Mouse (Mus musculus) retina, postnatal 7 days (tissue): ENCODE measurements at regions not wholly inside any gene's neighbourhood (a gene's known extent, or its start where the extent isn't known, plus 50 kb on each side); places are given as distances from the start of the nearest gene placed in this dataset.

ENCODE experiments used
- DNase-seq: peaks from one replicate; pipeline ENCODE4 v3.0.0-alpha.2; 2012; ENCODE audit warnings: low read depth, low spot score

DNA sequence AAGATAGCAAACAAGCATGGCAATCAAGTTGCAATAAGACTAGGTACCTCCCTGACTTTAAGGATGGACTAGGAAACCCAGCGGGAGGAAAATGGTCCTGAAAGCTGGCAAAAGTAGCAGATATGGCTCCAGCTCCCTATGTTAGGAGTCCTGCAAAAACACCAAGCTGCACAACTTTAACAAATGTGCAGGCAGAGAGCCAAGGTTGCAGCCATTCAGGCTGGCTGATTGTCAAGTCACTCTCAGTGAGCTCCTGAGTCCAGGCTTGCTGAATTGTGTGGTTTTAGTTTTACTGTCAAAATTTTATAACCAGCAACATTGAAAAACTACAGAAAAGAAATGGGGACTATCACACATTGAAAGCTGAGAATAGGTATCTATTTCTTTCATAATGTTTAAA is 1122.8 kb upstream of the Slc10a2 start:
- no peak for DNase-seq

DNA sequence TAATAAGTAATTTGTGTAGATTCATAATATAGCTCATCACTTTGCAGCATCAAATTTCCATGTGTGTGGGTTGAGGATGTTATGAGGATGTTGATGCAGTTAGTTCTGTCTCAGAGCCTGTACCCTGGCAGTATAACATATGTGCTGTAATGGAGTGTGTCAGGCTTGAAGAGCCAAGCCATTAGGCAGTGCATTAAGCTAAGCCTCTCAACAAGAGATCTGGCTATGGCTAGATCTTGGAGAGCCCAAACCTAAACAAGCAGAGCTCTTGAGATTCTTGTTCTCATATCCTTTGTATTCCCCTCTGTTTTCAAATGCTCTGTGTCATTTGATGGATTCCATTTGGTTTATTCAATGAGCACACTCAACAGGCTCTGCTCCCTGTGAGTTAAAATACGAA is 1120.0 kb upstream of the Slc10a2 start:
- DNase-seq = no peak

DNA sequence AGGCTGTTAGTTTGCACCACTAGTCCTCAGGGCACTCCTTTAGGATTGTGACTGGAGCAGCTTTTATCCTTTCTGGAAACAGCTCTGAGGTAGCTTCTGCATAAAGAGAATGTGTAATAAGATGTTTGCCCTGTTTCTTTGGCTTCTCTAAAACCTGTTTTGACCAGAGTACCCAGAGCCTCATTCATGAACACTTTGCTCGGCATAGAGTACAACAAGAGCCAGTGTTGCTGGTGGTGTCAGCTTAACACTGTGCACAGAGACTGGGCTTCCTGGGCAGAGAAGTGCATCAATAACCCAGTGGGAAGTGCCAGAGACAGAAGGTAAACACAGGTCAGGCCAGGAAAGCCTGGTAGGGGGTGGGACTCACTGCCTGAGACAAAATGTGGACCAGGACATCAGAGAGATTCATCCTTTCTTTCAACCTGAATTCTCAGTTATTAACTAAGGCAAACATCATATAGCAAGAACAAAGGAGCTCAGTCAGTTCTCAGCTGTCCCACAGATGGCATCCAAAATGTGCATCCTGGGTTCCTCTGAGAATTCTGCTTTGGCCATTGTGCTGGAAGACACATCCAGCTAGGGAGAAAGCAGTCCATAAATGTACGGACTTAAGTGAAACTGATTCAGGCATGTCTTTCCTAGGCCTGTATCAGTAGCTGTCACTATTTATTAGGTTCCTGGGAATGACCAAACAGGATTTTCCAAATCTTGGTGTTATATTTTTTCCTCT is 1102.6 kb upstream of the Slc10a2 start:
- DNase-seq = no peak

DNA sequence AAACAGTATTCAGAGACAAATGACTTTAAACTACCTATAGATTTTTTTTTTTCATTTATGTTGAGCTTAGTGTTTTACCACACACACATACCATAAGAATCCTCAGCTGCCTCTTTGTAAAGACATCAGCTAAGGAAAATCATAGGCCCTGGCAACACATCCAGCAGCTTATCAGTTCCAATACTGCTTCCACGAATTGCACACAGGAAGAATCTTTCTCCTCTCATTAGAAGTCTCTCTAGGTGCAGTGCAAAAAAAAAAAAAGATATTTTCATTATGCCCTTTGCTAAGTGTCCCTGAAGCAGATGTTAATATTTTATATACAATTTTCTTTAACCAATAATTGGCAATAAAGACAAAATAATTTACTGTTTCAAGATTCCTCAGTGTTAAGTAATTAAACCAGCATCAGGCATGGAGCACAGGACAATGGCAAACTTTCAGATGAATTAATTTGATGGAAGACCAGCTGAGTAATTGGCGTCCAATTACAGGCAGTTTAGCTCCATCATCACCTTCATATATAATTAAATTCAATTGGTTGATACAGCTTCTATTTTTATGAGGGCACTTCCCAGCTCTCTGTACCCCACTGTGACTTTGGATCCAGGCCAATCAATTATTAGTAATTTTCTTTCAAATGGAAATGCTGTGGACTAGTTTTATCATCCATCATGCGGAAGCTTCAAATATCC is 1099.0 kb upstream of the Slc10a2 start:
- DNase-seq = no peak

DNA sequence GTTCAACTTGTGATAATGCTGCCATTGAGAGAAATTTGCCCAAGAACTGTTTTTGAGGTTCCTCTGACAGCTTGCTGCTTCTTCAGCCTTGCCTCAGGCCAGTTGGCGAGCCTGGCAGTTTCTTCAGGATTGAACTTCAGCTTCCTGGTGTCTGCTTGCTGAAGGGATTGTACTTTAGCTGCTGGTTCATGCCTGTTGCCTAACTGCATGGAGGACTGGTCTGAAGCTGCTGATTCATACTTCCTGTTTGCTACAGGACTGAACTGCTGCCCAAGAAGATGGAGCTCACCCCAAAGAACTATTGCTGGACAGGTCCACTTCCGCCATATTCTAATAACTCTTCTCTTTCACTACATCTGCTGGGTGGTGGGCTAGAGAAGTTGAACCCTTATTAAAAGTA is 1086.3 kb upstream of the Slc10a2 start:
- no peak for DNase-seq

DNA sequence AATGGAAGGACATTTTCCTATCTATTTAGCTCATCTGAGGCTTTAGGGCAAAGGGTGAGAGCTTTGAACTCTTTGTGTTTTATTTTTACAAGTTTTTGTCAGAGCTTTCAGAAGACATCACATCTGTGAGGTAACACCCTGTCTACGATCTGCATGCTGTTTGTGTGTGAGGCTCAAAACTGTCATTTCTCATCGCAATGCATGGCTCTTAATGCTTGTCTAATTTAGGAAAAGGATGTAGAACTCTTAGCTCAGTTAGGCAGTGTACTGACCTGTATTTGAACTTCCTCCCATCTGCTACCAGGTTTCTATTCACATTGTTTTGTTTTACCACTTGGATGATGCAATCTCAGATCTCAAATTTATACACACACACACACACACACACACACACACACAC is 1083.3 kb upstream of the Slc10a2 start:
- no peak for DNase-seq

DNA sequence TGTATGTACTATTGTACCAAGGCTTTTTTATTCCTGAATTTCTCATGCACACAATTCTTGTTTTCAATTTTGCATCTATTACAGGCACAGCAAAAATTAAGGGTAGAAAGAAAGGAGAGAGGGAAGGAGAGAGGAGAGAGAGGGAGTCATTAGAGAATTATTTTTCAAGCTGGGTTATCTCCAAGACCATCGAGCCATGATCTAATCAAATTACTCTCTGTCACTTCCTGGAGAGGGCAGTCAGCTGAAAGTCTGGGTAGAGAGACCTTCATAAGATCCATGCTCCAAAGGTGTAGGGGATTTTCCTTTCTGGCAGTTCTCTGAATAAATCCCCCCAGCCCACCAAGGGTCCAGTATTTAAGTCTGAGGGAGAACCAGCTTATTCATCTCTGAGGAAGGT is 1081.4 kb upstream of the Slc10a2 start:
- no peak for DNase-seq

DNA sequence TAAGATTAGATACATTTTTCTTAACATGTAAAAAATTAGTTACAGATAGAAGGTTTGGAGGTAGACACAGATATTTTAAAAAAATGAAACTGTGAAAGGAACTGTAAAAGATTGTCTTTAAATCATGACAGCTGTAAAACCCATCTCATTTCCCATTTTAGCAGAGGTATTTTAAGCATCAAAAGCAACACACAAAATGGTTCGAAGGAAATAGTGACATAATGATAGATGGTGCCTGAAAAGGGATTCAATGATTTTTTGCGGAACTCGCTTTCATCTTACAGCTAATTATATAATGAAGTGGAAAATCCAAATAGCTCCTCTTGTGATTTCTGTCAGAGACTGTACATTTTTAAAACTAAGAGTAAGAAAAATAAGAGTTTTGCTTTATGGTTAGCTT is 1074.5 kb upstream of the Slc10a2 start:
- DNase-seq = no peak

DNA sequence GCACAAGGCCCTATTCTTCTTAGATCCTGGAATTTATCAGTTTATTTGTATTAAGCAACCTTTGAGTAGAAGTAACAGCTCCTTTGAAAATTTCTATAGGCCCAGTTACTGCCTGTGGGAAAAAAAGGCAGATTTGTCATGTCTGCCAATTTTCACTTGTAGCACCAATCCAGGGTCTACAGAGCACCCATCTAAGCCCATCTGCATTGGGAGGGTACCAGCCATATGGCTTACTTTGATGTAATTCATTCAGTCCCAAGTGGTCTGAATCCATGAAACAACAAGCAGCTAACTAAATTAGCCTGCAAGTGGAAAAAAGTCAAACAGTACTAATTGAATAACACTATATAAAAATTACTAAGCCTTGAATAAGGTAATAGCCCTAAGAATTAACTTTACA is 1061.3 kb upstream of the Slc10a2 start:
- DNase-seq = no peak

DNA sequence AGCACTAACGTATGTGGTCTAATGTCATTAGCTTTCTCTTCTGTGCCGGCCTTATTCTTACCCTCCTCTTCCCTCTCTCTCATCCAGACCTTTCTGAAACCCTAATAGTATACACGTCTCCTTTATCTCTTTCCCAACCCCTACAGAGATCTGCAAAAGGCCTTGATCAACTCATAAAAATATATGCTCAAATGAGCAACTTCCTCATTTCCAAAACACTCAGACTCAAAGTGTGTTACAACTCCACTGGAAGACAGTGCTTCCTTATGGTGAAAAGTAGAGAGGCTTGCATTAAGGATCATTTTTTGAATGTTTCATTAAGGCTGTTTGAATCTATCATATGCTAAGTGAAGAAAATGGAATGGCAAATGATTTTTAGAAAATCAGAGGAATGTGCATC is 1060.1 kb upstream of the Slc10a2 start:
- no peak for DNase-seq

DNA sequence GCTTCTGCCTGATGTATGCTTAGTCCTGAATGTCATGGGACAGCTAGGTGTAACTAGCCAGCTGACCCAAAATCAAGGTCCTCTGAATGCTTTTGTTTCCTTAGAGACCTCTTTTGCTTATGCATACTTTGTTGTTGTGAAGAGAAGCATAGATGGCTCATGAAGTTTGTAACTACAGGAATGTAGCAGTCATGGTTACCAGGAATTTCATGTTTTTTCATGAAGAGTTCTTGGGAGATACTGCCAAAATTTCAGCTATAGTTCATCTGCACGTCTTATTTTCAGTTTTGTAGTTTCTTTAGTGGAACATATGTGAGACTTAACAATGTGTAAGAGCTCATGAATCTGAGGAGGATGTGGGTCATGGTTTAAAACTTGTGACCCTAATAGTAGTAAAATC is 1059.6 kb upstream of the Slc10a2 start:
- no peak for DNase-seq

DNA sequence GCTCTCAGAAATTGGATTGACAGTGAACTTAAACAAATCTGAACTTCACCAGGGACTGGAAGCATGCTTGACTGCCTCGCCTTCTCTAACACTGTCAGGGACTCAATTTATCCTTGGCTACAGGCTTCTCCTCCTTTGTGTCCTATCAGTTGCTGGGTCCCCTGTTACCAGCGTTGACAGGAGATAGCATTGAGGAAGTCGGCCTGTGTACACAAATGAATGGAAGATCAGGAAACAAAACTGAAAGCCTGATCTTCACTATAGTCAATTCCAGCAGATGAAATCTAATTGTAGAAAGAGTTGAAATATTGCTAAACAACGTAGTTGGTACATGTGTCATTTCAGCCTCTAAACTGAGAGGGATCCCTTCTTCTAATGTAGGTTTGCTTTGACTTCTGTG is 1039.4 kb upstream of the Slc10a2 start:
- DNase-seq = no peak

DNA sequence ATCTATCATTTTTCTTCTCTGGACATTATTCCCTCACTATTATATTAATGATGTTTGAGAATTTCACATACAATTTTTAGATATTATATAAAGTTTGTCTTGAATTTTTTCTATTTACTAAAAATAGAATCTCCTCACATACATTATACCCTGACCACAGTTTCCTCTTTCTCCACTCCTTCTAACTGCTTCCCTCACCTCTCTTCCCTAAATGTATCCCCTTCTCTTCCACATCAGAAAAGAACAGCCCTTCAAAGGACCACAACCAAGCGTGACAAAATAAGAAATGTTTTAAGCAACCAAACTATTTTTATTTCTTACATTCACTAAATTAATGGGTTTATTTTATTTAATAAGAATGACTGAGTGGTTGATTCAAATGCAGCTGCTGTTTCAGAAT is 1034.9 kb upstream of the Slc10a2 start:
- DNase-seq = no peak

DNA sequence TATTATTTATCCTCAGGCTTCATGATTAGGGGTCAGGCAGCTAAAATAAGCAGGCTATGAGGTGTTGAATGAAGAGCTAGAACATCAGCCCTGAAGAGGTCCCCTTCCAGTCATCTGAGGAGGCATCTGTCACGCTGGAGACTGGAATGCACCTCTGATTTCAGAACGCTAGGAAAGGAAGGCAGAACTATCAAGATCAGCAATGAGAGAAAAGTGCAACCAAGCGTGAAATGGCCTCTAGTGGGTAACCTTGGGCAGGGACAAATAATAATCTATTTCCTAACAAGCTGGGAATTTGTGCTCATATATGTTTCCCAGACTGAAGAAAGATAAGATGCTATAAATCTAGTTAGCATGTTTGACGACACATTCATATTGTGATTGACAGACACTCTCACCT is 1034.0 kb upstream of the Slc10a2 start:
- no peak for DNase-seq

DNA sequence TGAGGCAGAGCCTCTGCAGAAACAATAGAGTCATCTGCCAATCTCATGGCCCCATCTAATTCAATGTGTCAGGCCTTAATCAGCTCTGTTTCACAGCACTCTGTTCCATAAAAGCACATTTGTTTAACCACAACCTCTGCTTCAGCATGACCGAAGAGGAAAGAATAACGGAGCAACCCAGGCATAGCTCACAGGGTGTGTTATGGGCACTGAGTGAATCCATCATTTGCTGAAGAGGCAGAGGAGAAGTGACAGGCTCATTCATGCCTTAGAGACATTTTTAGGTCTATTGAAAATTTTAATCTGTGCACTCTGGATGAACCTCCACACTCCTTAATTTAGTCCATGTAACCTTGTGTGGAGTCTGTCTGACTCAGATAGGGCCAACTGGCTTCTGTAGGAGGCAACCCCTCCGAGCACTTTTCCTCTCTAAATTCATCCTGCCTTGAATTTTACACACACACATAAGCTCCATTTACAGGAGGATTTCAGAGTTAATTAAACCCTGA is 1027.1 kb upstream of the Slc10a2 start:
- DNase-seq = peak; percentile 27

DNA sequence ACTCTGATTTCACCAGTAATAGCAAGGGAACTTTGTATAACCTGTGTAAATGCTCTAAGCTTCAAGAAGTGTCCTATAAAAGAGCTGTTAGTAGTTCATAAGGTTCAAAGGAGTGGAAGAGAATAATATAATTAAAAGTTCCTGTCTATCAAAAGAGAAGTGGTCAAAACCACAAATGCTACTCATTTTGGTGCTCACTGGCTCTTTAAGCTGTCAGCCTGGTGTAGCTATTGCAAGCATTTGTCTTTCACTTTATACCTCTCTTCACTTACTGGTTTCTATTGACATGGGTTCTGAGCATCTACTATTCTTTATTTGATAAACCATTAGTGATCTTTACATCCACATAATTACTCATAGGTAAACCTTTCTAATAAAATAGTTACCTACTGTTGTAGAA is 1020.1 kb upstream of the Slc10a2 start:
- DNase-seq = no peak

DNA sequence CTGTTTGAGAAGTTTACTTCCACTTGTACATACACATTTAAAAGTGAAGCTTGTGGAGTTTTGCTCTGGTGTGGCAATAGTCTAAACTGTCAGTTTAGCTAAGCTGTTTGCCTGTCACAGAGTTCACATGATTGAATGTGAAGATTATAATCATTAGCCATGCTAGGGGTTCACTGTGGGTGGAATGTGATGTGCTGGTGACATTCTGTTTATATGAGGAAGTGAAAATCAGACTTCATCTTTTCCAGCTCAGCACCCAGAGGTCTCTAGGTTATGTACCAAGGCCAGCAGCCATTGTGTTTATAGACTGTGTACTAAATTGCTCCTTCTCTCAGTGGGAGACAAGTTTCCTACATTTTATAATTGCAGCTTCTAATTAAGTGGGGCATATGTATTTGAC is 1014.4 kb upstream of the Slc10a2 start:
- DNase-seq = peak; percentile 8

DNA sequence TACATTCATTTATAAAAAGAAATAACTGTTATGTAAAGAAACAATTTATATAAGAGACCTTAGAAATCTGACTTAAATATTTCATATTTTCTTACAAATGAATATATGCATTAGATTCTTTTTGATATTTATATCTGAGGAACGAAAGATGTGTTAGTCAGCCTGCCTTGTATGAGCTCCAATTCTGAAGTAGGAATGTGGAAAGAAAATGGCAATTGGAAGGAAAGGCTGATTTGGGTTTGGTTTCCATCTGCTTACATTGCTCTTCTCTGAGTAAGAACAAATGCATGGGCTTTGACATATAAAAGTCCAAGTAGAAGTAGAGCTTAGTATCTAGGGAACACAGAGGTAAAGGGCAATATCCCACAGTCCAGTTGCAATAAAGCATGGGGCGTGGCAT is 1006.2 kb upstream of the Slc10a2 start:
- no peak for DNase-seq

DNA sequence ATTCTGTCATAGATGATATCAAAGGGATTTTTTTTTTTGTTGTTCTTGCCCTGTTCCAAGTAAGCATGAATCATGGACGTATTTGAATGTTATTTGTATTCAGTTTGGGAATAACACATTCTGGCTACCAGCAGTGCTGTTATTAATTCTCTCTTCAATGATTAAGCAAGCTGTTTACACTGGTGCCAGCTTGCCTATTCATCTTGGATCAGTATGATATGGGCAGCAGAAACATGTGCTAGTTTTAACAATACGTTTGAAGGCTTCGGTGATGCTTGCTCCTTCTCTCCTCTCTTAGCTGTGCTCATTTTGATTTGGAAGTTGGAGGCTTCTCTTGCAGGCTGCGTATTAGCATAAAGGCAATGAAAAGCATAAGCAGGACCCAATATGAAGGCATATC is 984.9 kb upstream of the Slc10a2 start:
- no peak for DNase-seq

DNA sequence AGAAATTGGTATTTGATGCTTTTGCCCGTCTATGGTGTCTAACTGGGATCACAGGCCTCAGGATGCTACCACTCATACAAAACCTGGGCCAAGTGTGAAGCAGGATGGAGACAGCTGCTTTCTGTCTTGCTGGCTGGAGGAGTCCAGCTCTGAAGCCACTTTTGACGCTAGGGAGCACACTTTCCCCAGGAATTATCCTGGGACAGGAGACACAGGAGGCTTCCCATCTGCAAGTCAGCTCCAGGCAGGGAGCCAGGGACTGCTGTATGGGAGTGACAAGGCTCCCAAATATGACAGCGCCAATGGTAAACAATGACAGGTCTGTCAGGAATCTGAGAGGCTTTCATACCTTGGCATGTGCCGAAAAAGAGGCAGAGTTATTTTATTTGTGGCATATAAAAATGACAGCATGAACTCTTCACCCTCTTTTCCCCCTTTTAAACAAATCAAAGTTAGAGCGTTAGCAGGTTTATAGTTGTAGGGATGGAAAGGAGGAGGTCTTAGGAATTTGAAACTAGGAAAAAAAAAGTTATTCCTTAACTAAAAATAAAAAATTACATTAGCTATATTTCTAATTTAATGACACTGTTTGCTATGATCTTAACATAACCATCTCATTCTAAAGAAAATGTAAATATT is 938.9 kb upstream of the Slc10a2 start:
- DNase-seq = peak; percentile 41

DNA sequence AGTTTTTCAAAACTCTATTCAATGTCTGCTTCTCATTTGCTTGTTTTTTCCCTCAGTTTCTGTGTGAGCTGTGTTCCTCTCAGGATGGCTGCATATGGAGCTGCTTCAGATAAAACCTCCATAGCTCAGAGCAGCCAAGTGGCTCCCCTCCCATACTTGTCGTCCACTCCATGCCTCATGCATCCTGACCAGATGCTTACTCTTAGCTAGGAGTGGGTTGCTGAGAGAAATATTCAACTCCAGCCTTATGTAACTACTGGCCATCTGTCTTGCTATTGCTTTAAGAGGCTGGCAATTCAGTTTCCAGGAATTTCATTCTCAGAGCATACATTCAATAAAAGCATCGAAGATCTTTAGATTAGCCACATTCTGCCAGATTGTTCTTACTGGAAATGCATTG is 907.1 kb upstream of the Slc10a2 start:
- no peak for DNase-seq

DNA sequence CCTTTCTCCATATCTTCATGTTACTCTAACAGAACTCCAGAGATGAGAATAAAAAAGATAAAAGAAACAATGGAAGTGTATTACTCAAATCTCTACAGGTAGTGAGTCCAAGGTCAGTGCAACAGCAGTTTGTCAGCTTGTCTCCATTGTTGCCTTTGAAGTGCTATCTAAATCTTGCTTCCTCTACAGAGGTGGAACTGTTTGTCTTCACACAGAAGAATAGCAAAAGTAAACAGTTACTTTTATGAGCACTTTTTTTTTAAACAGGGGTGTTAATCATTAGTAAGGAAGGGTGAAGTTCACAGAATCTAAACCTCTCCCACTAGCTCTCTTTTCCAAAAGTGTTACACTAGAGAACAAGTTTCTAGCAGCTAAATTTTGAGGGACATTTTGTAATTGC is 906.0 kb upstream of the Slc10a2 start:
- no peak for DNase-seq

DNA sequence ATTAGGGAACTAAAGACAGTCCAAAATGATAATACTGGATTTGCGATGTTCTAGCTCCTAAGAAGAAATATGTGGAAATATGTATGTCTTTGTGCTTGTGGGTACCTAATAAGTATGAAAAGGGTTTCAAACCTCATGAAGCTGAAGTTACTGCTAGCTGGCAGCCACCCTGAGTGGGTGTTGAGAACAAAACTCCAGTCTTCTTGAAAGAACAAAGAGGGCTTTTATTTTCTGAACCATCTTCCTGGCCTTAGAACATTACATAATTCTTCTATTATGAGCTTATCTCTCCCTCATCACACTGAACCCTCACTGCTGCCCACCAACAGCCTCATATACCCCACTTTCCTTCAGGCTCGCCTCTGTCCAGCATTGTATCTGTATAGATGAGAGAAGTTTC is 905.6 kb upstream of the Slc10a2 start:
- DNase-seq = no peak
